Comparison of ENCODE assay signal across 23 mouse cellular contexts in genomic region chr11:119733657-119733990, GRCm38 (mm10).
A peak's percentile ranks its signal among the peaks of the same experiment; 100 is the strongest.
DNase-seq lines count a peak whose midpoint lies in the region; ATAC-seq and TF ChIP-seq lines count a peak whose summit lies in the region.
"Had no signal": no experiment of that assay in that cellular context is flagged by ENCODE, and none has a peak within 500 bp of the region (broad histone marks: within the 10 kb centered on the region; RNA-seq: fewer than 3 reads in every experiment).

No protein-coding gene starts in this region.

- no peak overlapping the region for H3K4me3 ChIP-seq in heart, embryonic 11.5 days (ENCODE audit: low read depth, low read length)
- H3K4me3 ChIP-seq in left cerebral cortex, adult 2 months, result no peak overlapping the region
- H3K4me3 ChIP-seq: forebrain, embryonic 15.5 days; hindbrain, embryonic 15.5 days; intestine, embryonic 15.5 days; limb, embryonic 13.5 days; liver, embryonic 13.5 days; stomach, embryonic 15.5 days had no signal

- H3K4me1 ChIP-seq in heart, embryonic 11.5 days (ENCODE audit: control insufficient read depth, insufficient read depth, low read length), result peaks cover 49% of the 10 kb centered on the region
- H3K4me1 ChIP-seq: intestine, embryonic 15.5 days had no signal

- DNase-seq in heart, adult 9 months (ENCODE audit: low spot score in 2 of 2), result no peak
- no peak for DNase-seq in left cerebral cortex, adult 2 months (ENCODE audit: extremely low spot score in 1 of 2, low spot score in 2 of 2)
- no peak for DNase-seq in left cerebral cortex, adult 8-10 months (ENCODE audit: low spot score in 2 of 2)
- DNase-seq in cerebellum, postnatal 10 days, result peak; percentile 34 to 41
- DNase-seq in c-Kit-positive CD71-positive TER-119-positive erythroid progenitor cells, embryonic 14.5 days (ENCODE audit: low spot score), result no peak
- DNase-seq: adrenal gland, postnatal 36 days; B cell, adult 2 months; embryo, embryonic 11 days; kidney, postnatal 36 days; layer of hippocampus, adult 9-11 months; liver, embryonic 13.5 days; lung, postnatal 36 days; right cerebral cortex, postnatal 25 days; thymus, adult 2 months had no signal

- no peaks in the 10 kb centered on the region for H3K36me3 ChIP-seq in heart, embryonic 11.5 days (ENCODE audit: control insufficient read depth, insufficient read depth, low read length)
- H3K36me3 ChIP-seq: forebrain, embryonic 15.5 days; hindbrain, embryonic 15.5 days; intestine, embryonic 15.5 days; limb, embryonic 13.5 days; liver, embryonic 13.5 days; stomach, embryonic 15.5 days had no signal

- no peak overlapping the region; the same call in 1 of the 2 replicates for H3K9ac ChIP-seq in heart, embryonic 11.5 days (ENCODE audit: low read depth, low read length)
- H3K9ac ChIP-seq: forebrain, embryonic 15.5 days; hindbrain, embryonic 15.5 days; intestine, embryonic 15.5 days; limb, embryonic 13.5 days; liver, embryonic 13.5 days; lung, embryonic 14.5 days; stomach, embryonic 15.5 days had no signal

- H3K9me3 ChIP-seq in heart, embryonic 11.5 days (replicated peaks; ENCODE audit: control insufficient read depth, low read length), result no peaks in the 10 kb centered on the region
- H3K9me3 ChIP-seq: forebrain, embryonic 15.5 days; hindbrain, embryonic 15.5 days; intestine, embryonic 15.5 days; limb, embryonic 13.5 days; liver, embryonic 13.5 days; stomach, embryonic 15.5 days had no signal

- ATAC-seq in heart, embryonic 11.5 days (replicated peaks; ENCODE audit: insufficient number of reproducible peaks, low FRiP score, low TSS enrichment), result no peak; the same call in 1 of the 2 replicates
- no peak for ATAC-seq in megakaryocyte-erythroid progenitor cell, adult 5-6 weeks (replicated peaks; ENCODE audit: low FRiP score, low TSS enrichment, poor library complexity, severe bottlenecking)
- ATAC-seq: forebrain, embryonic 15.5 days; intestine, embryonic 15.5 days; midbrain, embryonic 16.5 days had no signal

- intact Hi-C loops in left cerebral cortex, adult 2 months (cut with DNase I), result no loop called here

- WGBS in heart, embryonic 11.5 days (ENCODE audit: insufficient replicate concordance), result 68% methylated on average over 7 of the region's 7 CpGs

- peak overlapping the region; percentile 73 for H3K27ac ChIP-seq in heart, embryonic 11.5 days (ENCODE audit: low read depth, low read length)
- peak overlapping the region; percentile 8; the same call in 1 of the 2 replicates for H3K27ac ChIP-seq in left cerebral cortex, adult 2 months
- H3K27ac ChIP-seq: forebrain, embryonic 15.5 days; hindbrain, embryonic 15.5 days; intestine, embryonic 15.5 days; limb, embryonic 13.5 days; liver, embryonic 13.5 days; stomach, embryonic 15.5 days had no signal

- H3K4me2 ChIP-seq in heart, embryonic 11.5 days, result peak overlapping the region; percentile 23; the same call in 1 of the 2 replicates
- H3K4me2 ChIP-seq: forebrain, embryonic 15.5 days; hindbrain, embryonic 15.5 days; intestine, embryonic 15.5 days; limb, embryonic 13.5 days; liver, embryonic 13.5 days; lung, embryonic 14.5 days; stomach, embryonic 15.5 days had no signal

- TF ChIP-seq CTCF in left cerebral cortex, adult 2 months (IDR thresholded peaks at IDR 0.05), result no peak

- H3K27me3 ChIP-seq in heart, embryonic 11.5 days (ENCODE audit: control insufficient read depth, insufficient read depth, low read length), result no peaks in the 10 kb centered on the region
- H3K27me3 ChIP-seq: forebrain, embryonic 15.5 days; hindbrain, embryonic 15.5 days; intestine, embryonic 15.5 days; limb, embryonic 13.5 days; liver, embryonic 13.5 days; stomach, embryonic 15.5 days had no signal

Comparison
In these comparisons a context has a peak if more than half of its experiments do, and no peak if none do; other contexts are left out.
1. DNase-seq: peak in cerebellum, postnatal 10 days (2 of 2); none in heart, adult 9 months (0 of 2), left cerebral cortex, adult 2 months (0 of 2), left cerebral cortex, adult 8-10 months (0 of 2) and c-Kit-positive CD71-positive TER-119-positive erythroid progenitor cells, embryonic 14.5 days (single experiment).